Mouse (Mus musculus) kidney, postnatal 25 days (tissue): Measurements from ENCODE around the gene Ciapin1.

Experiments
- DNase-seq, 2 experiments: peaks; one replicate each; pipeline ENCODE4 v3.0.0; 2021; ENCODE audit warnings: mixed read lengths in 2 of 2

Gene Ciapin1

DNA sequence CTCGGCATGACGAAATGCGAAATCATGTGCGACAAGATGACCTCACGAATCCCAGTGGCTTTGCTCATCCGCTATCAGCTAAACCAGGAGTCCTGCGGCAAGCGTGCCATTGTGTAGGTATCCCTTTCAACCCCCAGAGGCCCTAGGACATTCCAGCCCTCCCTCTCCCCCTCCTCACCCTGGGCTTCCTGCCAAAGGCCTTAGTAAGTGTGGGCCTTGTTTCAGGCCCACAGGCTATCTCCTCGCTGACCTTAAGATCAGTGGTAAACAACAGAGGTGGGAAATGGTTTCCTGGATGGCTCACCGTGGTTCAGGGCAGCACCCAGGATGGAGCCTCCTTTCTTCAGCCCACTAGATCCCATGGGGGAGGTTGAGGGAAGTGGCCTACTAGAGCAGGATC, 60.1 kb downstream of the Ciapin1 start:
- no peak for DNase-seq

DNA sequence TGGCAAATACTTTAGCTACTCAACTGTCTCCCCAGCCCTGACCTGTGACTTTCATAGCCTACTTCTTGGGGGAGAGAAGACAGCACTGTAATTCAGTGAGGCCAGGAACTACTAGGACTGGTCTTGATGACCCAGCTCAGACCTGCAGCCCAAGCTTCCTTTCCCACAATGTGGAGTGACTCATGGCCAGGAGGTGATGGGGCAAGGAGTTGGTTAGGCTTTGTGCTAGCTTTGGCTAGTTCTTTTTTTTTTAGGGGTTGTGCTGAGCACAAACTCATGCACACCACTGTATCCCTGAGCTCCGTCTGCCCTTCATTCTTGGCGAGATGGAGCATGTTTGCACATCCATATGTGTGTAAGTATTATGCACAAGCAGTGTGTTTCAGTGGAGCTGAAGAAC, 61.8 kb downstream of the Ciapin1 start:
- DNase-seq, result no peak

DNA sequence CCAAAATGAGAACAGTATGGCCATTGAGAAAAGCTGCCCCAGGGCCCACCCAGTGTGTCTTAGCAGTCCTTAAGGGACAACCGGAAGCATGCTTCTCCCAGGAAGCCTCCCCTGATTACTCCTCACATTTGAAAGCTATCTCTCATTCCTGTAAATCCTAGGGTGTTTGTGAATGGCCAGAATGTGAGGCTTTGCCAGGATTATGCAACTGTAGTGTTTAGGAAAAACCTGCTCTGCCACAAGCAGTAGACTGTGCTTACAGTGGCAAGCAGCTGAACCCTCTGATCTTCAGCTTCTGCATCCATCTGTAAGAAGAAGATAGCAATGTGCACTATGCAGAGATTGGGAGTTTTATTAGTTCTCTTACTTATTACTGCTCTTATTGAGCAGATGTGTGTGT, 63.6 kb downstream of the Ciapin1 start:
- no peak for DNase-seq

DNA sequence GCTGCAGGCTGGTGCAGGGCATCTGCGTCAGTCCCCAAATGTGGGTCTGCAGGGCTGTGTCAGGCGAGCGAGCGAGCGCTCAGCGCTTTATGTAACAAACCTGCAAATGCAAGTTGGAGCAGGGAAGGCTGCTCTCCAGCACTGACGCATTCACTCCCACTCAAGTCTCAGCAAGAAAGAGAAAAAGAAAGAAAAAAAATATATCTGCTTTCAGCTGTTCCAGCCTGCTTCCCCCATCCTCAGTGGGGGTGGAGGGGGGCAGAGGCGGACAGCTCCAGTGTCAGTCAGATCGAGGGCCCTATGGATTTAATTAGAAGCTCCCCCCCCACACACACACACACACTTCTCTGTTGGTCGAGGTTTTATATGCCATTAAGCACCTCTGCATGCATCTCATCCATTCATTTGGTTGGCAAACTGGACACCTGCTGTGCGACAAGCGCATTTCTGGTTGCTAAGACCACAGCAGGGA, 64.4 kb downstream of the Ciapin1 start:
- DNase-seq, result no peak

DNA sequence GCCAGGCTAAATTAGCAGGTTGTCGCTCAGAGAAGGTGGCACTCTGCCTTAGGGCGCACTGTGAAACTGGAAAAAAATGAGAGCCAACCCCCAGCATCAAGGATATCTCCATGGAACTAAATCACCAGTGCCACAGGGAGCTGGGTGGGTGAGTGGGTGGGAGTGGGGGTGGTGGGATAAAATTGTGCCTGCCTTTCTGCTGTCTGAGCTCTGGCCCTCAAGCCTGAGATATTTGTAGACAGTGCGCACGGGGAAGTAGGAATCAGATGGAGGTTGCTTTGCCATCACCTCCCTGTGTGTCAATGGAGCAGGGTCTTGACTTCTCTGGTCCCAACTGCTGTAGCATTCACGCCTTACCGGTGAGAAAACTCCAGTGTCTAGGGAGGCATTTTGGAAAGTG, 65.1 kb downstream of the Ciapin1 start:
- no peak for DNase-seq

DNA sequence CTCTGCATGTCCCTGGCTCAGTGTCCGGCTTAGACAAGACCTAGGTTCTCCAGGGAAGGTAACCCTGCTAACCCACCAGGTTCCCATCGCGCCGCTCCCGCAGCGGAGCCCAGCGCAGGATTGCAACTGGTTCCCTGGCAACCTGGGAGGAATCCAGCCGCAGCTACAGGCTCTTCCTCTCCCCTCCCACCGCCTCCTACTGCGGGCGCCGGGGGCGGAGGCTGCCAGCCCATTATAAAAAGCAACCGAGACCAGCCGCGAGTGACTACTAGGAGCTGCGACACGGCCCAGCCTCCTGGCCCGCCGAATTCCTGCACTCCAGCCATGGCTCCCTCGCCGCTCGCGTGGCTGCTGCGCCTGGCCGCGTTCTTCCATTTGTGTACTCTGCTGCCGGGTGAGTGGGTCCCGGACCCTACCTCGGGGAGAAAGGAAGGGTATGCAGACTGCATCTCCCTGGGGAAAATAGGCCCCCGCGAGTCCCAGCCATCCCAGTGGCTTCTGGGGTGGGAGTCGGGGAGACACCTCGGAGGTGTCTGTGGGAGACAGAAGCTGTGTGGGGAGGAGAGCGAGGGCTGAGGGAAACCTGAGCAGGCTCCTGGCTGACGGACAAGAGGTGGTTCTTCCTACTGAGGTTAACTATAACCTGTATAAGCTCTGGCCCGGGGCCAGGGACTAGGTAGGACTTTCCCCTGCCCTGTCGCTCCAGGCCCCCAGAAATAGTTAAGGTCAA, 66.1 kb downstream of the Ciapin1 start, which contains the start of gene Cx3cl1:
Cx3cl1 (plus strand) TSS at position 69 of the 730 bp plus-strand sequence.
- DNase-seq, result peak; percentile 91 to 95

DNA sequence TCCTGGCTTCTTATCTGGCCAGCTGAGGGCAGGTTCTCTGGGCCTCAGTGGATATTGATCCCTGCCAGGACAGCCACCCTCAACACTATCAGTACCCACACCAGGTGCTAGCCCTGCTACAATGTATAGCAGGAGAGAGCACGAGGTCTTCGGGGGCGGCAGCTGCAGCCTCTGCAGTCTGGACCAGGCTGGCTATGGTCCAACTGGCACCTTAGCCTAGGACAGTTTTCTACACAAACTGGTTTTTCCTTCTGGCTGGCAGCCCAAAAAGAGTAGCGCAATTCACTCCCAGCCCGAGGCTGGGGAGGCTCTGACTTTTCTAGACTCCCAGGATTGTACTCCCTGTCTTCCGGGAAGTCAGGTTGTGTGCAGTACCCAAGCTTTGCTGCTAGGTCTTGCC, 67.2 kb downstream of the Ciapin1 start:
- DNase-seq, result peak; percentile 85 to 86
